Mouse (Mus musculus) olfactory bulb, adult 2 months (tissue): Measurements from ENCODE around the gene Asic2. TPM values are rescaled to one million over a fixed set of nuclear protein-coding genes. Genes with fewer than 3 reads are reported as not detected.

Experiments
- H3K27ac ChIP-seq: fragments of 200-500 bp; 2 replicates; pipeline ENCODE4 v1.5.1; 2012; ENCODE audit warnings: low read depth, low read length; ENCODE audit not compliant: insufficient read depth
- H3K4me1 ChIP-seq: fragments of 200-500 bp; 2 replicates; pipeline ENCODE4 v1.6.1; 2012; ENCODE audit warnings: low read length; ENCODE audit not compliant: control insufficient read depth, insufficient read depth
- H3K4me3 ChIP-seq: fragments of 200-500 bp; 2 replicates; pipeline ENCODE4 v1.5.1; 2012; ENCODE audit warnings: mild to moderate bottlenecking, low read depth, low read length, moderate library complexity; ENCODE audit not compliant: insufficient read depth
- CTCF ChIP-seq: fragments of 200-500 bp; IDR thresholded peaks from 2 replicates; pipeline ENCODE4 v1.5.1; 2012; ENCODE audit warnings: low read depth, mild to moderate bottlenecking, low read length, moderate library complexity; ENCODE audit not compliant: insufficient read depth
- POLR2A ChIP-seq: fragments of 200-500 bp; IDR thresholded peaks from 2 replicates; pipeline ENCODE4 v1.6.1; 2012; ENCODE audit warnings: mild to moderate bottlenecking, low read depth, low read length, moderate library complexity; ENCODE audit not compliant: insufficient read depth
- WGBS: fragments of 180-500 bp; shearing (Covaris S2); methylation state at CpG from one replicate; pipeline ENCODE4 v1.1.7; 2018; 5-methylcytosine and 5-hydroxymethylcytosine counted together
- polyA plus RNA-seq: library from polyadenylated mRNA; stranded (reverse); fragments of >200 nt; gene quantifications from 2 replicates; pipeline ENCODE4 v1.2.4, GENCODE M21; 2012; ENCODE audit warnings: low replicate concordance; ENCODE audit not compliant: missing spikeins, insufficient read depth, insufficient read length

Asic2 gene
- polyA plus RNA-seq, 1 experiment = not detected

GRCm38 (mm10) chr11:81771195-81771895 lies 196.9 kb downstream of the Asic2 start:
- WGBS = 42% methylated on average over 7 of the region's 7 CpGs
- no peak overlapping the region for H3K4me3 ChIP-seq
- peaks cover 16% of the 10 kb centered on the region for H3K4me1 ChIP-seq
- H3K27ac ChIP-seq = no peak overlapping the region
- TF ChIP-seq CTCF (no peak), POLR2A (no peak)

- Histone ChIP-seq H3K4me1 (peaks cover 16% of the 10 kb centered on the region), H3K27ac (no peak overlapping the region), H3K4me3 (no peak overlapping the region)
- TF ChIP-seq CTCF = no peak
- TF ChIP-seq POLR2A = no peak
- WGBS = 30% methylated on average over 5 of the region's 5 CpGs
Observed at GRCm38 (mm10) chr11:81769691-81770260, 198.5 kb downstream of the Asic2 start.

DNA sequence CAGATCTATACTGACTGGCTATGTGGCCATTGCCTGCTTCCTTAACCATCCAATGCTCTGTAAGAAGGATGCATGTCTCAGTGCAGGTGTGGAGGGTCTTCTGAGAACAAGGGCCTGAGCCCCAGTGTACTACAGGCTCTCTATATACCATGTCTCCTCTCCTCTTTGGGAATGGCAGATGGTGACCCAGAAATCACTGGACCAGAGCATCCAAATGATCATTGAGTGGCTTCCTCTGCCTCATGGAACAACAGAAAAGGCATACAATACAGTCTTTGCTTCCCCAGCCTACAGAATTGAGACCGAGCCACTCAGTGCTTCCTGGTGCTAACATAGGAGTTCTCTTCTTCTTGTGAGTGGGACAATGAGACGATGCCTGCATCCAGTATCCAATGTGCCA lies 200.0 kb downstream of the Asic2 start:
- Histone ChIP-seq H3K4me1 (peaks cover 18% of the 10 kb centered on the region), H3K27ac (no peak overlapping the region), H3K4me3 (no peak overlapping the region)
- TF ChIP-seq POLR2A (no peak), CTCF (no peak)
- WGBS = 93% methylated on average over 2 of the region's 2 CpGs

DNA sequence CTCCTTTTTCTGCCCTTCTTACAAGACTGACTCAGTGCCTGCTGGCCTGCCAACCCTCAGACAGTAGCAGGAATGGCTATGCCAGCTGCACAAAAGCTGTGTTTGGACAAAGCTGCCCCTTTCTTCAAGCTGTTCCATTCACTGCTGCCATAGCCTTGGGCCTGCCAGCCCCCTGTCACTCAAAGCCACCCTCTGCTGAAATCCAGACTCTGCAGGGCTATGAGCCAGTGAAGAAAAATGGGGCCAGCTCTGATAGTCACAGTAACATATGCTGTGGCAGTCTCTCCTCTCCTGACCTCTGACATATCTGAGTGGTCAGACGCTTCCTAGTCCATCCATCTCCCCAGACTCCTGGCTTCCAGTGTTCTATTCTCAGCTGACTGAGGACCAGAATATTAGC lies 200.5 kb downstream of the Asic2 start:
- 91% methylated on average over 1 of the region's 1 CpGs for WGBS
- TF ChIP-seq POLR2A = no peak
- no peak for TF ChIP-seq CTCF
- no peak overlapping the region for H3K27ac ChIP-seq

GRCm38 (mm10) chr11:81765288-81765687 lies 203.0 kb downstream of the Asic2 start:
- H3K4me1 ChIP-seq = peaks cover 12% of the 10 kb centered on the region; the same call in 1 of the 2 replicates
- no peak overlapping the region for H3K27ac ChIP-seq
- 82% methylated on average over 5 of the region's 5 CpGs for WGBS
- H3K4me3 ChIP-seq = no peak overlapping the region
- no peak for TF ChIP-seq CTCF
- no peak for TF ChIP-seq POLR2A

More for the DNA sequence above, 200.5 kb downstream of the Asic2 start:
- Histone ChIP-seq H3K4me1 (peaks cover 18% of the 10 kb centered on the region), H3K4me3 (no peak overlapping the region)

- no peak overlapping the region for H3K27ac ChIP-seq
- H3K4me3 ChIP-seq = no peak overlapping the region
- H3K4me1 ChIP-seq = peaks cover 8% of the 10 kb centered on the region; the same call in 1 of the 2 replicates
- WGBS = 32% methylated on average over 3 of the region's 3 CpGs
- TF ChIP-seq POLR2A = no peak
- TF ChIP-seq CTCF = no peak
Observed at GRCm38 (mm10) chr11:81764778-81765177, 203.5 kb downstream of the Asic2 start.

- Histone ChIP-seq H3K27ac (no peak overlapping the region), H3K4me1 (no peaks in the 10 kb centered on the region), H3K4me3 (no peak overlapping the region)
- TF ChIP-seq POLR2A = no peak
- no peak for TF ChIP-seq CTCF
- 95% methylated on average over 4 of the region's 4 CpGs for WGBS
Observed at GRCm38 (mm10) chr11:81757221-81757620, 211.0 kb downstream of the Asic2 start.

- no peak overlapping the region for H3K27ac ChIP-seq
- WGBS = 98% methylated on average over 5 of the region's 5 CpGs
- TF ChIP-seq POLR2A (no peak), CTCF (no peak)
Observed at GRCm38 (mm10) chr11:81750876-81751275, 217.4 kb downstream of the Asic2 start.

GRCm38 (mm10) chr11:81750016-81750415 lies 218.2 kb downstream of the Asic2 start:
- TF ChIP-seq POLR2A = no peak
- TF ChIP-seq CTCF = no peak
- Histone ChIP-seq H3K27ac (no peak overlapping the region), H3K4me1 (no peaks in the 10 kb centered on the region), H3K4me3 (no peak overlapping the region)
- WGBS = 71% methylated on average over 1 of the region's 1 CpGs

More at GRCm38 (mm10) chr11:81750876-81751275, 217.4 kb downstream of the Asic2 start:
- no peaks in the 10 kb centered on the region for H3K4me1 ChIP-seq
- no peak overlapping the region for H3K4me3 ChIP-seq
